Mouse (Mus musculus): ENCODE measurements at regions not wholly inside any gene's neighbourhood (a gene's known extent, or its start where the extent isn't known, plus 50 kb on each side); places are given as distances from the start of the nearest gene placed in this dataset.
"Not testable (repeated sequence)": the region's sequence is repeated elsewhere in the genome, so short reads cannot be mapped to it uniquely, and the experiment has no call there.

DNA sequence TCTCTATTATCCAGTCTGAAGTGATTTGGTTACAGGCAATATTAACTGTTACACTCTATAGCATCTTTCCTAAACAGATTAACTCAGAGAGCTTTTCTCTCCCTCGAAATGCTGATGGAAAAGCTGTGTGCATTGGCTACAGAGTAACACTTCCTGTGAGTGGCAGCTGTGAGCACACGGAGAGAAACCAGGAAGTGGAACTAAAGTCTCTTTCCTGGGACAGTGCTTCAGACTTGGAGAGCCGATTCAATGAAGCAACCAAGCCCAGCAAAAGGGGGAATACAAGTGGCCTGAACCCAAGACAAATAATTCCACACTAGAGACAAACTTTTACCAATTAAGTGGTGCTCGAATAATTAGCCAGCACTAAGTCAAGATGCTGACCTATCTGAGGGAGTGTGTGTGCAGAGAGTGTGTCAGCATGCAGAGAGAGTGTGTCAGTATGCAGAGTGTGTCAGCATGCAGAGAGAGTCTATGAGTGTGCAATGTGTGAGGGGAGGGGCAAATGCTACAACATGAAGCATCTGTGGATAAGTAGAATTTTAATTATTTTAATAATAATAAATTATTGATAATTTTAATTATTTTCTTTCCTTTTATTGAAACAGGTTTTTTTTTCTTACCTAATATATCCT is 74.9 kb upstream of the 1110032F04Rik start:
- DNase-seq (ENCODE audit: low spot score in 2 of 2), result no peak

DNA sequence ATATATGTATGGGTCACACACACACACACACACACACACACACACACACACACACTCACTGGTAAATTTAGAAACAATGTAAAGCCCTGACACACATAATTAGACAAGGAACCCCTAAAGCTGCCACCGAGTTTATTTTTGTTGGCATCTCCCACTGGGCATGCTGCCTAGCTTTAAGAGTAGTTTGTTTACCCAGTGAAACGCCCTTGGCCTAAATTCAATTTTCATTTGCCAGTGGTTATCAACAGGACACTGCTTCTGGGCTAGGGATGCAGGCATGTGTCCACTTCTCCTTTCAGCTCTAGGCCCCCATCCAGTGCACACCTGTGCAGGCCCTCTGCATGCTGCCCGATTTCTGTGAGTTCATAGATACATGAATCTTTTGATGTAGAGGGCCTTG is 73.7 kb upstream of the 1110032F04Rik start:
- no peak for DNase-seq (ENCODE audit: low spot score in 2 of 2)

DNA sequence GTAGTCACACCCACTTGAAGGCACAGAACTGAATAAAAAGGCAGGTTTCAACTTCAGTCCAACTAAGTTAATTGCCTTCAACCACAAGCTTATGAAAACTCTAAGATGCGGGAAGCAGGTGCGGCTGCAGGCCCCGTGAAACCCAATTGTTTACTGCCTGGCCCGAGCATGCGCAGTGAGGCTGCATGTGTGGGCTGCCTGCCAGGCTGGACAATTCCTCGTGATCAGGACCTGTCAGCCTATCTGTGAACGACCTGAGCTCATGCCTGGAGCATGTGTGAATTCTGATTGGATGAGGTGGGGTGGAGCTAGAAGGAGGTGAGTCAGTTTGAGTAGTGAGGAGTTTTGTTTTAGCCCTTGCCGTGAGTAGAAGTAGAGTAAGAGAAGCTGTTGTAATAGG is 71.0 kb upstream of the 1110032F04Rik start:
- DNase-seq (ENCODE audit: low spot score in 2 of 2), result not testable (repeated sequence)

DNA sequence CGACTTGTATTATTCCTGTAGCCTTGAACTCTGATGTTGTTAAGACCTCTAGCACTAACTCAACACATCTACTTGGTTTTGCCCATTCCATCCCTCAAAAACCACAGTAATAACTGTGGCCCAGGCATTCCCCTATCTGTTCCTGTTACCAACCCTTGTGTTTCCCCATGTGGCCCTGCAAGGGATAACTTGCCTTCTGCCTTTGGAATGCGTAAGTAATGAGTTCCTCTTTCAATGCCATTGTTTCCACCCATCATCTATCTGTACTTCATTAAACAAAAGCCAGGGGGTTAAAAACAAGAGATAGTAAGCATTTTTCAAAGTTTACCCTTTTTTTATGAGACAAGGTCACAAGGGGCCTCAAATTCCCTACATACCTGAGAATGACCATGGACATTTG is 60.5 kb upstream of the 1110032F04Rik start:
- DNase-seq (ENCODE audit: low spot score in 2 of 2), result no peak

DNA sequence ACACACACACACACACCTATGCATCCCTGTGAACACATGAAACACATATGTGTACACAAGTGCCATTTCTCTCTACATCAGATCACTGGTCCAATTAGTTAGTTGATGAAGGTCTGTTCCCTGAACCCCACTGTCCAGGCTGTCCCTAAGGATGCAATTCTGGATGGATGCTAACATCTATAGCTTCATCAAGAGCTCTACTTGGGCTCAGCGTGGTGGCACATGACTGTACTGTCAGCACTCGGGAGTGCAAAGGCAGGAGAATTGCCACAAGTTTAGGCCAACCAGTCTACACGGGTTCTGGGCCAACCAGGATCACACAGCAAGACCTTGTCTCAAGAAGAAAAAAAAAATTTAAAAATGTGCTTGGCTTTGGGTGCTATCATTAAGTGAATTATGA is 55.9 kb upstream of the 1110032F04Rik start:
- DNase-seq (ENCODE audit: low spot score in 2 of 2), result no peak

DNA sequence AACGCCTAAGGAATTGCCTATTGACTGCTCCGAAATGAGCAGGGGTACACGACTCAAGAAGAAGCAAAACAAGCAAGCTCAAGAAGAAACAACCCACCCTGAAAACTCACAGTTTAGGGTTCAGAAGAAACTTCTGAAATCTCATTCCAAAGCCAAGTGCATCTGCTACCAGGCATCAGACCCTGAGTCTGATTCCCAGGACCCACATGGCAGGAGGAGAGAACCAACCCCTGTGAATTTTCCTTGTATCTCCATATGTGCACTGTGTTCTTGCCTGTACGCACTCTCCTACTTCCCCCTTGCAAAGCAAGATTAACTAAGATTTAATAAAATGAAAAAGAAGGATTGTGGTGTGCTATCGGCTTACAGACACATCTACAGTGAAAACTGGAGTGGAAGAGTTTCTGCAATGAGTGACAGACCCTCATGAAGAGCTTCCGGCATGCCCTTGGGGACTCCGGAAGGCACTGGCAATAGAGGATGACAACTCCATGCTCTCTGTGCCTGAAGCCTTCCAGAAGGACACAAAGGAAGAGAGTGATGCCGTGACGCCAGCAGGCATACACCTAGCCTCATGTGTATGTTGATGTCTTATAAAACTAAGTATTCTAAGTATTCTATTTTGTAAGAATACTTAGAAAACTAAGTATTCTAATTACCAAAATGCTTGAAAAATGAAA is 55.2 kb upstream of the 1110032F04Rik start:
- no peak for DNase-seq (ENCODE audit: low spot score in 2 of 2)

DNA sequence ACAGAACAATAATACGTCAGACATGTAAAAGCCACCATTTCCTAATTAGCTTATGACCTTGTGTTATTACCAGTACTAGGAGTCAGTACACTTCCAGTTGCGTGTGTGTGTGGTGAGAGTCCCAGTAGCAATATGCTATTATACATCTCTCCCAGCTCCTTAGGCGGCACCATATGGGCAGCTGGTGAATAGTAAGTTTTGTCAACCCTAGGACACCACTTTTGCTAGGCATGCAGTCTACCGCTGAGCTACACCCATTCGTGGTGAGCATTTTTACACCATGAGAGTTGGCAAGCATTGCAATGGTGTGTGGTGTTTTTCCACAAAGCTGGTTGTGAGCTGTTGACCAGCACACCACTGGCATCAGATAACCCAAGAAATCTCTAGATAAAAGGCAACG is 53.8 kb upstream of the 1110032F04Rik start:
- DNase-seq (ENCODE audit: low spot score in 2 of 2), result no peak

DNA sequence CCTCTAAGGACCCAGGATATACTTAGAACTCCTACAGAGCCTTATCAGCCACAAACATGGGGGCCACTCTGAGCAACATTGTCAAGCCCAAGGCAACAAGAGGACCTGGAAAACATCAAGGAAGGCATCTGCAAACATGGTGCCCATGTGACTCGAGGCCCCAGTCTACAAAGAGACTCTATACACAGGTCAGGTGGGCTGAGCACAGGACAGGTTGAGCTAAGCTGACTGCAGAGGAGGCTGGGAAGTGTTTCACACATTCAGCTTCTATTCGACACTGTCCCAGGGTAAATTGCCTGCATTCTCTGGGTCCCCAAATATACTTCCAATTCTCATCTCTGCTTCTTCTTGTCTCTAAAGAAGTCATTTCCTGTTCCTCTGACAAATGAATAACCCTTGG is 52.1 kb upstream of the 1110032F04Rik start:
- DNase-seq (ENCODE audit: low spot score in 2 of 2), result no peak

Data from frontal cortex, postnatal 14 days (tissue).